In the genomic region with DNA sequence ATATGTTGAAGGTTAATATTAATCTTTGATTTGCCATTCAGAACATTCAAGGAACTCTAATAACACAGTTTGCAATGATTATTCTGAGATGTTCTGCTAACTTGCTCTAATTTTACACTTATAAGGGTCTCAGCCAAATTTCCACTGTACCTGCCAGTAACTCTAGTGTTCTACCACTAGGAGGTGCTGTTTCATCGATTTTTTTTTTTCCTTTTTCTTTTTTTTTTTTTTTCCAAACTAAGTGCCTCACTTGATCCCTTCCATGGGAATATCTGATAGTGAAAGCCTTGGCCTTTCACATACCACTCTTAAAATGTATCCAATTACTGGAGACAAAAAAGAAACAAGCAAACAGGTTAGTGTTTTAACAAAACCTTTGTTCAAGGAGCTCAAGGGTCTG, we compare ENCODE assay signal across 12 mouse cellular contexts. TPM values are rescaled to one million over a fixed set of nuclear protein-coding genes. Genes with fewer than 3 reads are reported as not detected.
DNase-seq lines count a peak whose midpoint lies in the region; ATAC-seq and TF ChIP-seq lines count a peak whose summit lies in the region.
"Had no signal": no experiment of that assay in that cellular context is flagged by ENCODE, and none has a peak within 500 bp of the region (broad histone marks: within the 10 kb centered on the region; RNA-seq: fewer than 3 reads in every experiment).

No protein-coding gene starts in this region.

- intact Hi-C loops in heart, postnatal 14 days (cut with DNase I): loop anchor here (5.0 to 10.0 kb wide), 4 partner anchors 45 to 617 kb away; partner anchors contain the start of gene Ints14

- H3K9ac ChIP-seq in hindbrain, embryonic 14.5 days: no peak overlapping the region
- no peak overlapping the region for H3K9ac ChIP-seq in hindbrain, embryonic 16.5 days (ENCODE audit: low read depth, low read length)
- H3K9ac ChIP-seq in ES-E14 (ENCODE audit: insufficient read depth, low read depth, low read length, poor library complexity, severe bottlenecking): no peak overlapping the region
- H3K9ac ChIP-seq: heart, embryonic 13.5 days; neural tube, embryonic 15.5 days had no signal

- H3K27ac ChIP-seq in hindbrain, embryonic 14.5 days: no peak overlapping the region
- H3K27ac ChIP-seq in hindbrain, embryonic 16.5 days (ENCODE audit: low read depth, low read length): no peak overlapping the region
- H3K27ac ChIP-seq in ES-E14 (ENCODE audit: insufficient read depth, low read depth, low read length, poor library complexity, severe bottlenecking): no peak overlapping the region
- H3K27ac ChIP-seq: heart, embryonic 13.5 days; neural tube, embryonic 15.5 days had no signal

- H3K4me2 ChIP-seq in hindbrain, embryonic 14.5 days (replicated peaks): no peak overlapping the region
- H3K4me2 ChIP-seq in hindbrain, embryonic 16.5 days (ENCODE audit: low read length): no peak overlapping the region
- H3K4me2 ChIP-seq: heart, embryonic 13.5 days; neural tube, embryonic 15.5 days had no signal

- no peak for ATAC-seq in hindbrain, embryonic 14.5 days (ENCODE audit: low FRiP score)
- ATAC-seq in hindbrain, embryonic 16.5 days: no peak

- in situ Hi-C loops in ES-E14 (cut with MboI; ENCODE audit: low sequenced_read_pairs in 2 of 2, unreplicated experiment in 2 of 2): no loop called here

- no peaks in the 10 kb centered on the region for H3K27me3 ChIP-seq in hindbrain, embryonic 14.5 days (ENCODE audit: control insufficient read depth, insufficient read depth, low read length)
- no peaks in the 10 kb centered on the region for H3K27me3 ChIP-seq in hindbrain, embryonic 16.5 days (replicated peaks; ENCODE audit: control insufficient read depth, insufficient read depth, low read length)
- H3K27me3 ChIP-seq: heart, embryonic 13.5 days; neural tube, embryonic 15.5 days had no signal

- no peaks in the 10 kb centered on the region for H3K9me3 ChIP-seq in hindbrain, embryonic 14.5 days (ENCODE audit: control insufficient read depth, low read length)
- H3K9me3 ChIP-seq in hindbrain, embryonic 16.5 days (ENCODE audit: control insufficient read depth, low read length): no peaks in the 10 kb centered on the region
- H3K9me3 ChIP-seq in ES-E14 (ENCODE audit: control insufficient read depth, insufficient read depth, low read depth, low read length): no peaks in the 10 kb centered on the region
- H3K9me3 ChIP-seq: heart, embryonic 13.5 days; neural tube, embryonic 15.5 days had no signal

- no peak overlapping the region for H3K4me3 ChIP-seq in hindbrain, embryonic 14.5 days (replicated peaks; ENCODE audit: low read length)
- no peak overlapping the region for H3K4me3 ChIP-seq in hindbrain, embryonic 16.5 days (ENCODE audit: low read length)
- no peak overlapping the region for H3K4me3 ChIP-seq in ES-E14 (ENCODE audit: insufficient read depth in 1 of 2, low read depth in 1 of 2, low read length in 2 of 2, poor library complexity in 1 of 2, severe bottlenecking in 1 of 2)
- H3K4me3 ChIP-seq: heart, embryonic 13.5 days; neural tube, embryonic 15.5 days had no signal

- WGBS in hindbrain, embryonic 14.5 days: 0% methylated on average over 1 of the region's 1 CpGs
- WGBS in hindbrain, embryonic 16.5 days: 0% methylated on average over 1 of the region's 1 CpGs

- no peaks in the 10 kb centered on the region for H3K36me3 ChIP-seq in hindbrain, embryonic 14.5 days (replicated peaks; ENCODE audit: control insufficient read depth, insufficient read depth)
- no peaks in the 10 kb centered on the region for H3K36me3 ChIP-seq in hindbrain, embryonic 16.5 days (ENCODE audit: control insufficient read depth, insufficient read depth, low read length)
- H3K36me3 ChIP-seq in ES-E14 (ENCODE audit: control insufficient read depth, insufficient read depth, low read length, poor library complexity, severe bottlenecking): no peaks in the 10 kb centered on the region
- H3K36me3 ChIP-seq: heart, embryonic 13.5 days; neural tube, embryonic 15.5 days had no signal

- H3K4me1 ChIP-seq in hindbrain, embryonic 14.5 days (replicated peaks; ENCODE audit: control insufficient read depth, insufficient read depth, low read length): no peaks in the 10 kb centered on the region
- no peaks in the 10 kb centered on the region for H3K4me1 ChIP-seq in hindbrain, embryonic 16.5 days (ENCODE audit: control insufficient read depth, insufficient read depth, low read depth, low read length)
- no peaks in the 10 kb centered on the region for H3K4me1 ChIP-seq in ES-E14 (ENCODE audit: control insufficient read depth in 2 of 2, insufficient read depth in 2 of 2, low read length in 2 of 2, poor library complexity in 1 of 2)
- H3K4me1 ChIP-seq: heart, embryonic 13.5 days; neural tube, embryonic 15.5 days had no signal

- peak; percentile 80 for DNase-seq in hindbrain, embryonic 14.5 days (ENCODE audit: low spot score)
- DNase-seq in 3T3-L1 (ENCODE audit: low read depth, low spot score) (peak; percentile 61), ES-E14 (ENCODE audit: low read depth, low spot score) (no peak)
- peak; percentile 71 for DNase-seq in embryo, embryonic 10.5 days (ENCODE audit: low spot score)
- no peak for DNase-seq in natural killer cell, adult 2 months (ENCODE audit: low spot score in 2 of 2)
- DNase-seq in heart, postnatal 14 days: no peak
- no peak for DNase-seq in ovary, postnatal 14 days (ENCODE audit: low spot score)
- DNase-seq: kidney, postnatal 14 days had no signal

TF ChIP-seq in ES-E14, 5 proteins besides CTCF, POLR2A, EP300 and RAD21:
- no peak for TF ChIP-seq MAFK (IDR thresholded peaks at IDR 0.05; ENCODE audit: insufficient read depth, low read depth, low read length)
- peak; percentile 33; the same call in 1 of the 2 replicates for TF ChIP-seq ZC3H11A (IDR thresholded peaks at IDR 0.05; ENCODE audit: borderline replicate concordance, low read depth, low read length)
- TF ChIP-seq ZNF384 (IDR thresholded peaks at IDR 0.05; ENCODE audit: low read depth, low read length): peak; percentile 100
- no peak for TF ChIP-seq HCFC1 (IDR thresholded peaks at IDR 0.05; ENCODE audit: borderline replicate concordance, insufficient read depth, low read length)
- TF ChIP-seq CHD2 (IDR thresholded peaks at IDR 0.05; ENCODE audit: low read depth, low read length): no peak

RNA-seq across cellular contexts. Expression of gene Dis3l, which starts 6.3 kb away (rescaled TPM):
- 21.1 and 23.2 TPM in 2 replicates for polyA plus RNA-seq in hindbrain, embryonic 14.5 days (2014; fragmentation: Nextera tagmentation; extraction: Ambion mirVana)
- polyA plus RNA-seq in hindbrain, embryonic 16.5 days (2015; fragmentation: Nextera tagmentation; extraction: Ambion mirVana): 20.0 and 22.7 TPM in 2 replicates
- 10.1 and 11.2 TPM in 2 replicates for total RNA-seq in ES-E14 (2012; rRNA removed)
- total RNA-seq in heart, postnatal 14 days (2021): 10 to 100 TPM; 22.6 to 25.1 TPM

RNA-seq across cellular contexts. Expression of gene Megf11, which starts 38.0 kb away (rescaled TPM):
- 15.6 and 17.4 TPM in 2 replicates for polyA plus RNA-seq in hindbrain, embryonic 14.5 days (2014; fragmentation: Nextera tagmentation; extraction: Ambion mirVana)
- 20.0 and 20.2 TPM in 2 replicates for polyA plus RNA-seq in hindbrain, embryonic 16.5 days (2015; fragmentation: Nextera tagmentation; extraction: Ambion mirVana)
- total RNA-seq in ES-E14 (2012; rRNA removed): 7.5 and 12.5 TPM in 2 replicates
- total RNA-seq in heart, postnatal 14 days (2021): 1 to 10 TPM; 3.6 to 4.2 TPM
- total RNA-seq: megakaryocyte progenitor cell, adult 5-6 weeks had no signal

Comparison
In these comparisons a context has a peak if more than half of its experiments do, and no peak if none do; other contexts are left out.
1. DNase-seq: peak in hindbrain, embryonic 14.5 days (single experiment), 3T3-L1 (single experiment) and embryo, embryonic 10.5 days (single experiment); none in ES-E14 (single experiment), natural killer cell, adult 2 months (0 of 2), heart, postnatal 14 days (0 of 2) and ovary, postnatal 14 days (single experiment).